Mouse (Mus musculus) liver, adult 2 months (tissue): ENCODE data around the gene Anks1b.

Experiments used
- CTCF ChIP-seq: fragments of 200-500 bp; IDR thresholded peaks from 2 replicates; pipeline ENCODE4 v1.5.1; 2011; ENCODE audit warnings: low read depth, low read length, control low read depth
- POLR2A ChIP-seq: fragments of 200-500 bp; IDR thresholded peaks from 2 replicates; pipeline ENCODE4 v1.6.1; 2011; ENCODE audit warnings: low read length, control low read depth; ENCODE audit not compliant: insufficient read depth; ENCODE audit errors: extremely low read depth

- TF ChIP-seq CTCF (no peak), POLR2A (no peak)
Observed at GRCm38 (mm10) chr10:89874036-89874435, 727 bp downstream of the Anks1b start.
